12 mouse cellular contexts compared by ENCODE assay signal in the genomic region with DNA sequence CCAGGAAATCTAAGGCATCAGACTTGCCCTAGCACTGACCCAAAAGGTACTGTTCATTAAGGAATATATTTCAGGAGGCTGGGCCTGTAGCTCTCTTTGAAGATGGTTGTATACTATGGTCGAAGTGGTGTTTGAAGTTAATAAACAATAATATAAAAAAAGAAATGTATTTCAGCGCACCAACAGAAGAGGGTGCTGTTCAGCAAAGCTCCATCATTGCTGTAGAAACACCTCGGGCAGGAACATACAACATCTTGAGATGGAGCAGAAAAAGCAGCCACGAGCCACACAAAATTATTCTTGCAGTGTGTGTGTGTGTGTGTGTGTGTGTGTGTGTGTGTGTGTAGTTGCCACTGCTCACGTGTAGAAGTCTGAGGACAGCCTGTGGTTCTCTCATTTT. TPM values are rescaled to one million over a fixed set of nuclear protein-coding genes. Genes with fewer than 3 reads are reported as not detected.
DNase-seq lines count a peak whose midpoint lies in the region; ATAC-seq and TF ChIP-seq lines count a peak whose summit lies in the region.
"Had no signal": no experiment of that assay in that cellular context is flagged by ENCODE, and none has a peak within 500 bp of the region (broad histone marks: within the 10 kb centered on the region; RNA-seq: fewer than 3 reads in every experiment).

No protein-coding gene starts in this region.

- H3K36me3 ChIP-seq in kidney, adult 2 months (ENCODE audit: control insufficient read depth, insufficient read depth, low read length), result no peaks in the 10 kb centered on the region
- H3K36me3 ChIP-seq in midbrain, embryonic 14.5 days (ENCODE audit: control insufficient read depth, insufficient read depth, low read length), result no peaks in the 10 kb centered on the region
- H3K36me3 ChIP-seq: limb, embryonic 13.5 days had no signal

- H3K27ac ChIP-seq in kidney, adult 2 months (ENCODE audit: insufficient read depth, low read depth, low read length), result no peak overlapping the region
- no peak overlapping the region for H3K27ac ChIP-seq in midbrain, embryonic 14.5 days (replicated peaks; ENCODE audit: low read depth, low read length)
- H3K27ac ChIP-seq: limb, embryonic 13.5 days had no signal

- H3K9me3 ChIP-seq in midbrain, embryonic 14.5 days (ENCODE audit: control insufficient read depth, low read length), result no peaks in the 10 kb centered on the region
- H3K9me3 ChIP-seq: limb, embryonic 13.5 days had no signal

- no peak overlapping the region for H3K4me2 ChIP-seq in midbrain, embryonic 14.5 days (ENCODE audit: low read length)
- H3K4me2 ChIP-seq: limb, embryonic 13.5 days had no signal

- peak; percentile 29 for DNase-seq in kidney, adult 2 months
- no peak for DNase-seq in kidney, postnatal 10 days
- peak; percentile 35 for DNase-seq in 3T3-L1 (ENCODE audit: low read depth, low spot score)
- peak; percentile 39 for DNase-seq in CD4-positive helper T cell, adult 2 months (ENCODE audit: low read depth, low spot score)
- DNase-seq in spleen, postnatal 10 days (ENCODE audit: low spot score in 2 of 2), result no peak
- no peak for DNase-seq in midbrain, embryonic 14.5 days
- DNase-seq: cerebellum, postnatal 25 days; kidney, postnatal 25 days; right cerebral cortex, postnatal 14 days had no signal

- H3K4me3 ChIP-seq in kidney, adult 2 months (ENCODE audit: insufficient read depth, low read depth, low read length), result no peak overlapping the region
- no peak overlapping the region for H3K4me3 ChIP-seq in midbrain, embryonic 14.5 days (replicated peaks; ENCODE audit: low read depth, low read length)
- H3K4me3 ChIP-seq: limb, embryonic 13.5 days had no signal

- H3K9ac ChIP-seq in midbrain, embryonic 14.5 days (replicated peaks; ENCODE audit: low read length), result no peak overlapping the region
- H3K9ac ChIP-seq: limb, embryonic 13.5 days had no signal

- H3K4me1 ChIP-seq in kidney, adult 2 months (ENCODE audit: control insufficient read depth, insufficient read depth, low read length), result no peaks in the 10 kb centered on the region; the same call in 1 of the 2 replicates
- no peaks in the 10 kb centered on the region for H3K4me1 ChIP-seq in midbrain, embryonic 14.5 days (ENCODE audit: control insufficient read depth, insufficient read depth, low read length)
- H3K4me1 ChIP-seq: limb, embryonic 13.5 days had no signal

- TF ChIP-seq CTCF in kidney, adult 2 months (conservative IDR thresholded peaks at IDR 0.05; ENCODE audit: insufficient read depth, insufficient read length, low read depth, low read length), result peak; percentile 47

- ATAC-seq in common myeloid progenitor, adult 5-6 weeks (replicated peaks; ENCODE audit: low read depth, poor library complexity, severe bottlenecking), result peak; percentile 76
- ATAC-seq in midbrain, embryonic 14.5 days (ENCODE audit: low FRiP score, low TSS enrichment), result no peak
- ATAC-seq: forebrain, embryonic 16.5 days had no signal

- 28% methylated on average over 5 of the region's 5 CpGs for WGBS in kidney, adult 2 months
- 64% methylated on average over 5 of the region's 5 CpGs for WGBS in midbrain, embryonic 14.5 days

- no peak for TF ChIP-seq POLR2A in kidney, adult 2 months (IDR thresholded peaks at IDR 0.05; ENCODE audit: low read depth, low read length)

- no peaks in the 10 kb centered on the region for H3K27me3 ChIP-seq in kidney, adult 2 months (replicated peaks; ENCODE audit: control insufficient read depth, insufficient read depth, low read length)
- no peaks in the 10 kb centered on the region for H3K27me3 ChIP-seq in midbrain, embryonic 14.5 days (ENCODE audit: control insufficient read depth, insufficient read depth, low read length)
- H3K27me3 ChIP-seq: limb, embryonic 13.5 days had no signal

RNA-seq across cellular contexts. Expression of a gene that starts 25.9 kb away (rescaled TPM):
- polyA plus RNA-seq in kidney, adult 2 months (2012; rRNA removed), result 13.9 and 14.5 TPM in 2 replicates
- 31.4 and 40.4 TPM in 2 replicates for total RNA-seq in common myeloid progenitor, adult 5-6 weeks (2017)
- 49.3 and 55.0 TPM in 2 replicates for polyA plus RNA-seq in midbrain, embryonic 14.5 days (2014; fragmentation: Nextera tagmentation; extraction: Ambion mirVana)

RNA-seq across cellular contexts. Expression of a gene that starts 51.5 kb away (rescaled TPM):
- polyA plus RNA-seq in kidney, adult 2 months (2012; rRNA removed), result 135 and 164 TPM in 2 replicates
- 6.6 and 8.9 TPM in 2 replicates for total RNA-seq in common myeloid progenitor, adult 5-6 weeks (2017)
- polyA plus RNA-seq in midbrain, embryonic 14.5 days (2014; fragmentation: Nextera tagmentation; extraction: Ambion mirVana), result 3.9 and 4.3 TPM in 2 replicates

Comparison
In these comparisons a context has a peak if more than half of its experiments do, and no peak if none do; other contexts are left out.
1. DNase-seq: peak in kidney, adult 2 months (single experiment), 3T3-L1 (single experiment) and CD4-positive helper T cell, adult 2 months (single experiment); none in kidney, postnatal 10 days (single experiment), spleen, postnatal 10 days (0 of 2) and midbrain, embryonic 14.5 days (single experiment).
2. RNA of a gene that starts 51.5 kb away (polyA plus RNA-seq): 135 to 164 TPM in kidney, adult 2 months; 3.9 to 4.3 TPM in midbrain, embryonic 14.5 days; every median in the first group is over 10 times any median in the second.